Mouse (Mus musculus) hindbrain, embryonic 14.5 days (tissue): Measurements from ENCODE around the gene Zfp160. TPM values are rescaled to one million over a fixed set of nuclear protein-coding genes. Genes with fewer than 3 reads are reported as not detected.
"Not testable (repeated sequence)": the region's sequence is repeated elsewhere in the genome, so short reads cannot be mapped to it uniquely, and the experiment has no call there.

ENCODE experiments used
- ATAC-seq: fragments of 200-750 bp; cut with Nextera tagmentation; 2 replicates; pipeline ENCODE4 v1.8.0; 2017; ENCODE audit warnings: moderate number of reproducible peaks, mild to moderate bottlenecking, moderate TSS enrichment, moderate library complexity; ENCODE audit not compliant: low FRiP score
- DNase-seq: peaks from one replicate; pipeline ENCODE4 v3.0.0-alpha.2; 2015; ENCODE audit warnings: low spot score
- H3K27ac ChIP-seq: fragments of 300-500 bp; sonication (generic); 2 replicates; pipeline ENCODE4 v1.5.1; 2014; ENCODE audit warnings: mild to moderate bottlenecking, moderate library complexity
- H3K27me3 ChIP-seq: fragments of 300-500 bp; sonication (generic); 2 replicates; pipeline ENCODE4 v1.6.1; 2014; ENCODE audit warnings: mild to moderate bottlenecking, low read length, mixed read lengths; ENCODE audit not compliant: control insufficient read depth, insufficient read depth
- H3K36me3 ChIP-seq: fragments of 300-500 bp; sonication (generic); replicated peaks from 2 replicates; pipeline ENCODE4 v1.6.1; 2014; ENCODE audit not compliant: control insufficient read depth, insufficient read depth
- H3K4me1 ChIP-seq: fragments of 300-500 bp; sonication (generic); replicated peaks from 2 replicates; pipeline ENCODE4 v1.6.1; 2014; ENCODE audit warnings: antibody characterized with exemption, low read length, mixed read lengths; ENCODE audit not compliant: control insufficient read depth, insufficient read depth
- H3K4me2 ChIP-seq: fragments of 300-500 bp; sonication (generic); replicated peaks from 2 replicates; pipeline ENCODE4 v1.6.1; 2014; ENCODE audit warnings: mild to moderate bottlenecking, moderate library complexity
- H3K4me3 ChIP-seq: fragments of 300-500 bp; sonication (generic); replicated peaks from 2 replicates; pipeline ENCODE4 v1.5.1; 2014; ENCODE audit warnings: mild to moderate bottlenecking, low read length
- H3K9ac ChIP-seq: fragments of 300-500 bp; sonication (generic); 2 replicates; pipeline ENCODE4 v1.6.1; 2014
- H3K9me3 ChIP-seq: fragments of 300-500 bp; sonication (generic); 2 replicates; pipeline ENCODE4 v1.6.1; 2016; ENCODE audit warnings: low read length; ENCODE audit not compliant: control insufficient read depth
- WGBS: fragments of 180-500 bp; shearing (Covaris S2); extraction: QIAGEN DNeasy Blood & Tissue Kit; methylation state at CpG from one replicate; pipeline ENCODE4 v1.1.7; 2014; 5-methylcytosine and 5-hydroxymethylcytosine counted together
- polyA plus RNA-seq: library from polyadenylated mRNA; unstranded; fragments of >200 nt; fragmentation: Nextera tagmentation; extraction: Ambion mirVana; gene quantifications from 2 replicates; pipeline ENCODE4 v1.2.1, GENCODE M21; 2014

Zfp160 gene
- polyA plus RNA-seq: 16.2 and 21.0 TPM in 2 replicates

DNA sequence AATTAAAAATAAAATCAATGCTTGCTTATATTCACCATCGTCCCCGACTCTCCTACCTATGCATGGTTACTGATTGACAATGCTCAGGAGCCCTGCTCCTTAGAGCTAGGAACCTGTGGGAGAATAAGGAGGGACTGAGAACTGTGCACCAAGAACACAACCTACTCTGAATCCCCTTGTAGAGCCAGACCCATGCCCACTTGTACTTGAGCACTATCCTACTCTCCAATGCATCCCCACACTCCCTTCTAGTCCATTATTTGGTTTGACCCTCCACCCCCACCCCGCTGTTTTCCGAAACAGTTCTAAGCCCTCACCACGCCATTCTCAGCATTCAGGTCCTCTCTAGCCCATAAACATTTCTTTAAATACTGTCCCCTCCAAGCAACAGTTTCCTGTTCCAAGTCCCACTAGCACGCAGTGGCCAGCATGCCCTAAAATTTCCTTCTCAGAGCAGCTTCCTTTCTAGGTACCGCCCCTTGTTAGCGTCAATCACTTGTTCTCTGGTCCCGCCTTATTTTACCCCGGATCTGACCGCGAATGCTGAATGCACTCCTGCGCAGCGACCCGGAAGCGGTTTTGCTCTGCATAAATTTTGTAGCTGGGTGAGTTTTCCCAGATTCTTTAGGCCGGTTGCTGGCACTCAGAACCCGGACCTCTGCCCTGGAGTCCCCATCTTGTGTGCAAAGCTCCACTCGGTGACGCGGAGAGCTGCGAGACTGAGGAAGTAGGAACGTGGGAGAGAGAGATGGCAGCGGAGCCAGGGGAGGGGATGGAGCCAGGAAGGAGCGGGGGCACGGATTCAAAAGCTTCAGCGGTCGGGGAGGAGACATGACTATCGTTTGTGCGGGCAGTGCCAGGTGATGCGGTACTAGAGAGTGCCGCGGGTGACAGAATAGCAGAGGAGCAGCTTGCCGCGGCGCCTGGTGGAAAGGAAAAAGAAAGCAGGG lies at the start of gene Zfp160:
Gene Zfp160 (plus strand): TSS at position 522 of the 950 bp plus-strand sequence.
- peaks cover 9% of the 10 kb centered on the region for H3K4me1 ChIP-seq
- ATAC-seq (peak; percentile 98), DNase-seq (peak; percentile 93)
- peak within 1 kb of the TSS; percentile 90 for H3K27ac ChIP-seq
- H3K9me3 ChIP-seq: no peaks in the 10 kb centered on the region
- H3K4me2 ChIP-seq: peak within 1 kb of the TSS; percentile 84
- WGBS: 5% methylated on average over 36 of the region's 36 CpGs
- H3K4me3 ChIP-seq: peak within 1 kb of the TSS; percentile 76
- peaks cover 20% of the 10 kb centered on the region for H3K36me3 ChIP-seq
- H3K9ac ChIP-seq: peak within 1 kb of the TSS; percentile 88
- H3K27me3 ChIP-seq: no peaks in the 10 kb centered on the region

- no peak overlapping the region for H3K27ac ChIP-seq
- 98% methylated on average over 5 of the region's 5 CpGs for WGBS
- ATAC-seq (no peak), DNase-seq (no peak)
- H3K36me3 ChIP-seq: peaks cover 100% of the 10 kb centered on the region
- H3K9me3 ChIP-seq: no peaks in the 10 kb centered on the region
- H3K27me3 ChIP-seq: no peaks in the 10 kb centered on the region
- no peak overlapping the region for H3K9ac ChIP-seq
- no peak overlapping the region for H3K4me2 ChIP-seq
- no peaks in the 10 kb centered on the region for H3K4me1 ChIP-seq
- H3K4me3 ChIP-seq: no peak overlapping the region
These were observed 48.3 kb upstream of the Zfp160 start for GRCm38 (mm10) chr17:20960386-20960785.

DNA sequence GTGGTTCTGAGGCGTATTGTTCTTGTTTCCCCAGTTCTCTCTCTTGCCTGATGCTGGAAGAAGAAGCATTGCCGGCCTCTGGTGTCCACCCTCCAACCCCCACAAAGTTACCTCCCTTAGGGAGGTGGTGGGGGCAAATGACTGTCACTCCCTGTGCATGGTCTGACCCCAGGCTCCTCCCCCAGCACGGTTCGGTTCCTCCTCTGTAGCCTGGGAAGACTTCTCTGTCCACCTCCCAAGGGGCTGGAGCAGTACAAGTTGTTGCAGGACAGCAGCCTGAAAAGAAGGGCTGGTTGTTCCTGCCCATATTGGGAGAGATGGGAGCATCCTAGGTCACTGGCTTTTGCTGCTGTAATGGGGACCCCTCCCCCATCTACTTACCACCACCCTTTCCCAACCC lies 43.3 kb upstream of the Zfp160 start:
- Histone ChIP-seq H3K4me2 (no peak overlapping the region), H3K4me1 (no peaks in the 10 kb centered on the region), H3K27me3 (no peaks in the 10 kb centered on the region), H3K4me3 (no peak overlapping the region), H3K9me3 (no peaks in the 10 kb centered on the region), H3K9ac (no peak overlapping the region), H3K36me3 (peaks cover 99% of the 10 kb centered on the region), H3K27ac (no peak overlapping the region)
- 93% methylated on average over 4 of the region's 4 CpGs for WGBS
- DNase-seq (no peak), ATAC-seq (no peak)

- DNase-seq (no peak), ATAC-seq (no peak)
- peaks cover 92% of the 10 kb centered on the region for H3K36me3 ChIP-seq
- H3K27me3 ChIP-seq: no peaks in the 10 kb centered on the region
- H3K4me2 ChIP-seq: no peak overlapping the region
- H3K9ac ChIP-seq: no peak overlapping the region
- H3K9me3 ChIP-seq: no peaks in the 10 kb centered on the region
- H3K27ac ChIP-seq: no peak overlapping the region
- H3K4me1 ChIP-seq: no peaks in the 10 kb centered on the region
- H3K4me3 ChIP-seq: no peak overlapping the region
These were observed 42.0 kb upstream of the Zfp160 start for GRCm38 (mm10) chr17:20966681-20967080.

- Histone ChIP-seq H3K36me3 (no peaks in the 10 kb centered on the region), H3K4me2 (no peak overlapping the region), H3K9ac (no peak overlapping the region), H3K27ac (no peak overlapping the region), H3K27me3 (no peaks in the 10 kb centered on the region), H3K4me3 (no peak overlapping the region), H3K9me3 (no peaks in the 10 kb centered on the region), H3K4me1 (no peaks in the 10 kb centered on the region)
- ATAC-seq (no peak), DNase-seq (no peak)
- 71% methylated on average over 2 of the region's 2 CpGs for WGBS
These were observed 15.0 kb upstream of the Zfp160 start for GRCm38 (mm10) chr17:20993716-20994115.

DNA sequence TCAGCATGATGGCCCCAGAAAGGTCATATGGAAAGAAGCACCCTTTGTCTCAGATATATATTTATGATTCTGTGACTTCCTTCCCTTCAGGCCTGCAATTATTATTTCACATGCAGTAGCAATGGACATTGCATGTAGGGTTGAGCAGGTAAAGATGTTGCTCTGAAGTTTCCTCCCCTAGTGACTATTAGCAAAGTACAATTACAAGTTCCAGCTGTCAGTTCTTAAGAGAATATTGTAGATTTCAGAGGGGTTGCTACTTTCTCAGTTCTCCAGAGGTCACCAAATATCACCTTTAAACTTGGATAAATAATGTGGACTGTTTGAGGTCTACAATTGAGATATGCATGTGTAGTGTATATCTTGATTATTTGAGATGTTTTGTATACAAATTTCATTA lies 12.3 kb upstream of the Zfp160 start, which contains the start of gene Vmn1r233:
Gene Vmn1r233 (minus strand): TSS at position 101 of the 400 bp plus-strand sequence.
- no peaks in the 10 kb centered on the region for H3K4me1 ChIP-seq
- no peak for ATAC-seq
- H3K4me2 ChIP-seq: no peak within 1 kb of the TSS
- H3K27me3 ChIP-seq: no peaks in the 10 kb centered on the region
- no peaks in the 10 kb centered on the region for H3K9me3 ChIP-seq
- H3K36me3 ChIP-seq: no peaks in the 10 kb centered on the region
- no peak for DNase-seq
- H3K4me3 ChIP-seq: no peak within 1 kb of the TSS
- H3K27ac ChIP-seq: no peak within 1 kb of the TSS
- H3K9ac ChIP-seq: no peak within 1 kb of the TSS

DNA sequence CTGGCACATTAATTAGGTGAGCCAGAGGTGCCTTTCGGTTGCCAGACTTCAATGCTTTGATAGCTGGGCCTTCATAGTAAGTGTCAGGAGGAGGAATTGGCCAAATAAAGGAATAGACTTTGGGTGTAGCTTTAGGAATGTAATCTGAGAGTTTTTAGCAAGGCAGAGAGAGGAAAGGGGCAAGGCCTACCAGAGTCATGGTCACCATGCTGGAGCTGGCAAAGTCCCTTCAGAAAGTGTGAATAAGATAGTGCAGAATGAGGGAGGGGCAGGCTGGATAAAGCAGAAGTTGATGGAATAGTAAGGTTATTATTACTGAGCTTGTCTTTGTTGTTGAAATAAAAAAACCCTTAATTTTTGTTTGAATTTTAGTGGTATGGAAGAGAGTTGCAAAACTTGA lies 1.0 kb downstream of the Zfp160 start:
- H3K9me3 ChIP-seq: no peaks in the 10 kb centered on the region
- ATAC-seq (no peak), DNase-seq (no peak)
- peak overlapping the region; percentile 90 for H3K27ac ChIP-seq
- H3K4me2 ChIP-seq: peak overlapping the region; percentile 84
- peaks cover 9% of the 10 kb centered on the region for H3K4me1 ChIP-seq
- H3K9ac ChIP-seq: peak overlapping the region; percentile 88
- 23% methylated on average over 1 of the region's 1 CpGs for WGBS
- H3K27me3 ChIP-seq: no peaks in the 10 kb centered on the region
- H3K36me3 ChIP-seq: peaks cover 25% of the 10 kb centered on the region
- peak overlapping the region; percentile 76 for H3K4me3 ChIP-seq

- Histone ChIP-seq H3K27me3 (no peaks in the 10 kb centered on the region), H3K27ac (no peak overlapping the region), H3K9me3 (no peaks in the 10 kb centered on the region), H3K4me2 (no peak overlapping the region), H3K4me3 (no peak overlapping the region), H3K4me1 (no peaks in the 10 kb centered on the region), H3K36me3 (peaks cover 70% of the 10 kb centered on the region), H3K9ac (no peak overlapping the region)
- DNase-seq (no peak), ATAC-seq (no peak)
- WGBS: 97% methylated on average over 1 of the region's 1 CpGs
These were observed 9.8 kb downstream of the Zfp160 start for GRCm38 (mm10) chr17:21018410-21019080.

DNA sequence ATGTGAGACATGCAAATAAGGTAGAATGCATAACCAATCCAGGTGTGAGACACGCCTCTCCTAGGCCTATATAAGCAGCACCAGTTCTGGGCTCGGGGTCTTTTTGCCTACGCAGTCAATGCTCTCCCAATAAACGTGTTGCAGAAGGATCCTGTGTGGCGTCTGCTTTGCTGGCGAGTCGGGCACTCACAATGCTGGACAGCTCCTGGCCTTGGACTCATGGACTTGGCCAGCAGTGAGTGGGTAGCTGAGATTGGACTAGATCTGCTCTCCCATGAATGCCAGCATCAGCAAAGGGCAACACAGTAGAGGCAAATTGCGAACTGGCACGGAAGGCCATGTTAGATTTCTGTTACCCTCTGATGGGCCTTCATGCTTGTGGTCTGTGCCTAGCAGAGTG lies 39.3 kb downstream of the Zfp160 start:
- not testable (repeated sequence) for ATAC-seq, H3K27me3 ChIP-seq, H3K4me3 ChIP-seq, H3K27ac ChIP-seq, H3K36me3 ChIP-seq, H3K4me2 ChIP-seq, H3K9me3 ChIP-seq, H3K9ac ChIP-seq, H3K4me1 ChIP-seq, DNase-seq
- WGBS: 91% methylated on average over 9 of the region's 9 CpGs
